Mouse (Mus musculus): ENCODE measurements around the gene Tmem126a.

The Tmem126a gene

DNA sequence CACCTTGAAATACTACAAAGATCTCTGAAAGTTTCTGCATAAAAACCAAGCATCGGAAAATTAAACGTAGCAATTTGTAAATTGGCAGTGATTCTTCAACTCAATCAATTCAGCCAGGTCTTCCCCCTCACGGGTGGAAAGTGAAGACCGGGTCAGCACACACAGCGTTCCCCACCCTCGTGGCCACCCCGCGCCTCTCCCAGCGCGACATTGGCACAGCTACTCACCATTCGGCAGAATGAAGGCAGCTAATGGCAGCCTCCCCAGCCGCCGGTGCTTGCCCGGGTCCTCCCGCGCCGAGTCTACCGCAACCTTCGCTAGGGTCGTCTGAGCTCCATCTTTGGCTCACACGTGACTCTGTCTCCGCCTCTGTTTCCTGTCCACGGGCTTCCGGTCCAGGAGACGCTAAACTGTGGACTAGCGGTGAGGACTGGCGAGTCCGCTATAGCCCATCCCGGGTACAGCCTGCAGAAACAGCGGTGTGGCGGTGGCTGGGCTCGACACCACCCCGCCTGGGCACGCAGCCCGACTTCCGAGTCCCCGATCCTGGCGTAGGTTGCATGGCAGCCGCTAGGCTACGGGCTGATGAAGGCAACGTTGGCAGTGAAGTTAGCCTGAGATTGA, at the start of gene Tmem126a:
TSS of gene Tmem126a (minus strand) at position 385 of the 624 bp plus-strand sequence.
- DNase-seq (ENCODE audit: low spot score): peak; percentile 38

DNA sequence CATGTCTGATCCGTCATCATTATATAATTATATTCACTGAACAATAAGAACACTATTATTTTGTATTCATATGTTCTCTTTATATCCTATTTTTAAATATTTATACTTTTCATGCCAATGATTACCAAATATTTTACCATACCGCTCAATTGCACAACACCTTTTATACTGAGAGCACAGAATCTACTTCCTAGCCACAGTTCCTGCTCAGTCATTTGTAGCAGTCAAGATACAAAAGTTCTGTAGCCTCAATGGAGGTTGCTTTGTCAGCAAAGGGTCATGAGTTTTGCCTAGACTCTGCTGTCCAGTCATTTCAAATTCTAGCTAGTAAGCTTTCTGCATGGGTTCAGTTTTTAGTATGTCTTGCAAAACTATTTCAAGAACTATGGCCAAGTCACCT, 25.6 kb upstream of the Tmem126a start:
- DNase-seq (ENCODE audit: low spot score): no peak

DNA sequence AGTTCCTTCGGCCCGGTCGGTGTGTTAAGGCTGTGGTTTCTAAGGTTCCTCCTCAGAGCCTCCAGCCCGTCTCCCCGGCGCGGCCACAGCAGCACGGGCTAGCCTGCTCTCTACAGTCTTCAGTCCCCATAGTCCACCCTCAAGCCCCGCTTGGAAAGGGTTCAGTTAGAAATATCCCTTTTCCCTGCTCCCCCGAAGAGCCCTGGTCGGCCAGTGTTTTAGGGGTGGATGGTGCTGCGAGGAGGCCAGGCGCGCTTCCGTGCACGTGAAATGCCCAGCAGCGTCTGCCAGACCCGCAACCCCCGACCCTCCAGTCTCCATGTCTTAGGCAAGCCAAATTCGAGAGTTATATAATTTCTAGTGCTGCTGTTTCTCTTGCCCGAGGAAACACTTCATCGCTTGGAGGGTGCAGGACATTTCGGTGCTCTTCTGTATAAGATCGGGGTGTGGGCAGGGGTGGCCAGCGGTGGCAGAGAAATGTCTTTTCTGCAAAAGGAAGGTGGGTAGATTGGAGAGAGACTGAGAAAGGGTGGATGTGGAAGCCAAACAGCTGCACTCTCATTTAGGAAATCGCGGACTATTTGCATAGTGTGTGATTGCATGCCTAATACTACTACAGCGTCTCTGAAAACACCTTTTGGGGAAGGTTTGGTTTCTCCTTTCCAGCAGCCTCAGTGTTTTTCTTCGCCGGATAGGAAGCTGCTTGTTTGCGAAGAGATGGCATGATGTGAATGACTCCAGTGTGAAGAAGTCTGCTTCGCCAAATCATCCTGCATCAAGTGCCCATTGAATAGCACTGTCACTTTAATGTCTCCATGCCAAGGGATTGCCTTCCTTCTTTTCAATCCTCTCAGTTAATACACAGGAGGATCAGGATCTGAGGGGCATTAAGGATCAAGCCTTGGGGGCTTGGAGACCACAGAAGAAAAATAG, 19.6 kb upstream of the Tmem126a start, which contains the start of gene Dlg2:
TSS of gene Dlg2 (plus strand) at position 360 of the 933 bp plus-strand sequence.
- no peak for DNase-seq (ENCODE audit: low spot score)

DNA sequence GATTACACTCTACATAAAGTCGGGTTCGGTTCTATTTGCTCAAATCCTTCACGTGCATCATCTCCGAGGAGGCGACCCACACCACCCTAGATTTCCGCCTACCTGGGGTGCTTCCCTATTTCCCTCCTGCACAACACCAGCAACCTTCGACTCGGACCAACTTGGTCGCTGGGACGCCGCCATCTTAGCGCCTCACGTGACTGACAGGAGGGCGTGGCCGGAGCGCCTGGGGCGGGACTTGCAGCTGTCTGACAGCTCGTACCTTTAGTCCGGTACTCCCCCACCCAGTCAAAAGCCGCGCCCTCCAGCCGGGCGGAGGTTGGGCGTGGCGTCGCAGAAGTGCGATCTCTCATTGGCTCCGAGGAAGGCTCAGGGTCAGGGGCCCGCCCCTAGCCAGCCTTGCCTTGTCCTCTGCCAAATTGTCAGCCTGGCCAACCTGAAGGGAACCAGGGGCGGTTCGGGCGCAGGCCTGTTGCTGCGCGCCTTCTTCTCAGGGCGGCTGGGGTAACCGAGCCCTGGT, 18.8 kb upstream of the Tmem126a start, which contains the start of gene Tmem126b:
TSS of gene Tmem126b (minus strand) at position 209 of the 520 bp plus-strand sequence.
- peak; percentile 95 for DNase-seq (ENCODE audit: low spot score)

DNA sequence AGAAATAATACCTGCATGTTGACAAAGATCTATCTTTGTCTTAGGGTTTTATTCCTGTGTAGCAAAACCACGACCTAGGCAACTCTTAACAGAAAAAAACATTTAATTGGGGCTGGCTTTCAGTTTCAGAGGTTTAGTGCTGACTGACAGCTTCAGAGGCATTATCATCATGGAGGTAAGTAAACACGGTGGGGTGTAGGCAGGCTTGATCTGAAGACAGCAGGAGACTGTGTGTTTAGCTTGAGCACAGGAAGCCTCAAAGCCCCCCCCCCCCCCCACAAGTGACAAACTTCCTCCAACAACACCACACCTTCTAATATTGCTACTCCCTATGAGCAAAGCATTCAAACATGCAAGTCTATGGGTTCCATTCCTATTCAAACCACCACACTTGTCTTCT, 16.5 kb upstream of the Tmem126a start:
- no peak for DNase-seq (ENCODE audit: low spot score)

DNA sequence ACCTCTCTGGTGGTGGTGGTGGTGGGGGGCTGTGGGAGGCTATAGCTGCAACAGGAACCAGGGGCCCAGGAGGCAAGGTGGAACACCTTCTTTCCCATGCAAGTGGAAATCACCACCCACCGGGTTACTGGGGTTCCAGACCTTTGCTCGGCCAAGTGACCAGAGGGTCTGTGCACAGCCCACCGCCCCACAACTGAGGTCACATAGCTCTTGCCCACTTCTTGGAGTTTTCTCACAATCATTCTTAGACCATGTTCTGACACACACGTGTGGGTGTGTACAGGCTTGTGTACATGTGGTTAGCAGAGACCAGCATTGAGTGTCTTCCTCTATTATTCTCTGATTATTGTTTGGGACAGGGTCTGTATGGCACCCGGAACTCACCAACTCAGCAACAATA, 4.4 kb upstream of the Tmem126a start:
- no peak for DNase-seq (ENCODE audit: low spot score)

DNA sequence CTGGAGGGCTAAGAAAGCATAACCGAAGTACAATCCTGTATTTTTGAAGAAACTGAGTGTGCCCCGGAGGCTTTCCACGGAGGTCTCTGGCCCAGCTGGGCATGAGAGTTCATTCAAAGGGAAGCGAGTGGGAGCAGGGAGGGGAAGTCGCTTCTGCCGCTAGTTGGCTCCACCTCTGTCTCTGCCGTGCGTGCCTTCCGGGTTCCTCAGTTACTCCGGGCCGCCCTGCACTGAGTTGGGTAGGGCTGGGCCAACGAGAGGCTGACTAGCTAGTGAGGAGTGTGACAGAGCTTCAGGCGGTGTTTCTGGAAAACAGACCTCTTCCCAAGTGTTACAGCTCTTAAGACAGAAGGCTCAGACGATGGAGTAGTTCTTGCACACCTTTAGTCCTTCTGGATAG, 3.9 kb upstream of the Tmem126a start:
- DNase-seq (ENCODE audit: low spot score): no peak

DNA sequence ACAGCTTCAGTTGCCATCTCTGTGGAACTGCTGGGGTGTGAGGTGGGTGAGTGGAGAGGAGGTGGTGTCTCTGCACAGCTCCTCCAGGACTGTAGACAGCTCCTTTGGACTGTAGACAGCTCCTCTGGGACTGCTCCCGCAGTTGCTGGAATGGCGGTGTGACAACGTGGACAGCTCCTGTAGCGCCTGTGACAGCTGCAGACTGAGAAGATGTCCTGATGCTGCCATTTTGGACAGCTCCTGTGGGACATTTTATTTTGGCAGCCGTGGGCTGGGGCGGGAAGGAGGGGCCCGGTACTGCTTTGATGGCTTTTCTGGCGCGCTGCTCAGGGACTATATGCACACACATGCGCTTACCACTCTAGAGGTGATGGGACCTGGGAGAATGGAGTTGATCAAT, 3.3 kb upstream of the Tmem126a start:
- no peak for DNase-seq (ENCODE audit: low spot score)

DNA sequence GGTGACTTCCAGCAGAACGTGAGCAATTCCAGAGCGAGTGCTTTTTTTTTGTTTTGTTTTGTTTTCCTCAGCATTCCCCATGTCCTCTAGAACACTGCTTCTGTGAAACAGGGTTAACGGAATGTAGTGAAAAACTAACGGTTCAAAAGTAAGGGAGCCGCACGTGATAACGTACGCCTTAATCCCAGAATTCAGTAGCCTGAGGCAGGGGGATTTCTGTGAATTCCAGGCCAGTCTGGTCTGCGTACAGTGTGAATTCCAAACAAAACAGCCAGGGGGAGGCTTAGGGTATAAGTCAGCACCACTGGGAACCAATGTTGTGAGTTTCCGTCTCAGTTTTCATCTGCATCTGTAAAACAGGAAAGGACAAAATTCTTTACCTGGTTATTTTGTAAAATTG, 488 bp upstream of the Tmem126a start:
- no peak for DNase-seq (ENCODE audit: low spot score)

DNA sequence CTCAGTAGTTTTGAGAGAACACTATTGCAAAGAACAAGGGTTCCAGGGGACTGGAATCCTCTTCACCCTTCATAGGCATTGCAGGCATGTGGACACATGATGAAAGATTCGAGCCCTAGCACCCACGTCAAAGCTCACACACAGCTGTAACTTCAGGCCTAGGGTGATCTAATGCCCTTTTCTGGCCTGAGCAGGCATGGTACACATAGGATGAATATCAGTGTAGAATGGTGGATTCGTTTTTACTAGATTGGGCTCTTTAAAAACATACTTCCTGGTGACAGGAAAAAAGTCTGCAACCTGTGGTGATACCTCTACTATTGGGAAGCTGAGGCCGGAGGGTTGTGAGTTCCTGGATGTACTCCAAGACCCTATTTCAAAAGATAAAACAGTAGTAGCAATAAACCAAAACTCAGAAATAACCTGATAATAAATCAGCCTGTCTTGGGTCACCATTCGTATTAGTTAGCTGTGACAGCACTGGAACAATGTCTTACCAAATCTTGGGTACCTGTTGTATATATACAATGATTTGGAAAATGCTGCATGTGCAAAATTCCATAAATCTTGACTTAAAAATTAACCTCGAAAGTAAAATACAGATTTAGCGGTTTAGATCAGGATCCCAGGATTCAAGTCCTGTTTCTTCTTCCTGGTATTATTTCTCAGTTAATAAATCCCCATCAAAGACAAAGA, 732 bp downstream of the Tmem126a start:
- no peak for DNase-seq (ENCODE audit: low spot score)

DNA sequence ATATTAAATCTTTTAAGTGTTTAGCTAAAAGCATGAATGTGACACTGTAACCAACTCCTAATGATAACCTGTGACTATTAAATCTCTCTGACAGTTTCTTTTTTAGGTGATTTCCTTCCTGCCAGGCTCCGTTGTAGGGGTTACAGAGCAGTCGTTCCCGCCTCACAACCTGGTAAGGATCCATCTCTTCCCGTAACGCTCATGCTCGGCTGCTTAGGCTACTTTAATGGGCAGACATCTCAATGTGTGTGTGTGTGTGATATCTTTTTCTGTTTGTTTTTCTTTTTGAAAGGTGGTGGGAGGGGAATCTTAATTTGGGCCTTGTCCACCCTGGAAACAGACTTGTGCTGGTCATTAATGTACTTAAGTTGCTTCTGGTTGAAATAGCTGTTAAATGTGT, 12.8 kb downstream of the Tmem126a start:
- no peak for DNase-seq (ENCODE audit: low spot score)

DNA sequence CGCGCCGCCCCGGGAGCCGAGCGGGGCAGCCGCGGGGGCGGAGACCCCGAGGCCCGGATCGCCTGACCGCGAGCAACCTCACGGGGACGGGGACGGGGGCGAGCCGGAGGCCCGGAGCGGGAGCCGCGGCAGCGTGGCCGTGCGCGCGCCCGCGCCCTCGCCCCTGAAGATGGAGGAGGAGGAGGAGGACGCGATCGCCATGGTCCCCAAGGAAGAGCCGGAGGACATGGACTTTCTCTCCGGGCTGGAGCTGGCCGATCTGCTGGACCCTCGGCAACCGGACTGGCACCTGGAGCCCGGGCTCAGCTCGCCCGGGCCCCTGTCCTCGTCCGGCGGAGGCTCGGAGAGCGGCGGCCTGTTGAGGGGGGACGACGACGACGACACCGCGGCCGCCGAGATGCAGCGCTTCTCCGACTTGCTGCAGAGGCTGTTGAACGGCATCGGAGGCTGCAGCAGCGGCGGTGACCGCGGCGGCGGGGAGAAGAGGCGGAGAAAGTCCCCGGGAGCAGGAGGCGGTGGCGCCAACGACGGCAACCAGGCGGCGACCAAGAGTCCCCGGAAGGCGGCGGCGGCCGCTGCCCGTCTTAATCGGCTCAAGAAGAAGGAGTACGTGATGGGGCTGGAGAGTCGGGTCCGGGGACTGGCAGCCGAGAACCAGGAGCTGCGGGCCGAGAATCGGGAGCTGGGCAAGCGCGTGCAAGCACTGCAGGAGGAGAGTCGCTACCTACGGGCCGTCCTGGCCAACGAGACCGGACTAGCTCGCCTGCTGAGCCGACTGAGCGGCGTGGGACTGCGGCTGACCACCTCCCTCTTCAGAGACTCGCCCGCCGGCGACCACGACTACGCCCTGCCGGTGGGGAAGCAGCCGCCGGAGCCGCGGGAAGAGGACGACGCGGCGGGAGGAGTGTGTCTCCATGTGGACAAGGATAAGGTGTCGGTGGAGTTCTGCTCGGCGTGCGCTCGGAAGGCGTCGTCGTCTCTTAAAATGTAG, 13.6 kb downstream of the Tmem126a start:
- no peak for DNase-seq (ENCODE audit: low spot score)

DNA sequence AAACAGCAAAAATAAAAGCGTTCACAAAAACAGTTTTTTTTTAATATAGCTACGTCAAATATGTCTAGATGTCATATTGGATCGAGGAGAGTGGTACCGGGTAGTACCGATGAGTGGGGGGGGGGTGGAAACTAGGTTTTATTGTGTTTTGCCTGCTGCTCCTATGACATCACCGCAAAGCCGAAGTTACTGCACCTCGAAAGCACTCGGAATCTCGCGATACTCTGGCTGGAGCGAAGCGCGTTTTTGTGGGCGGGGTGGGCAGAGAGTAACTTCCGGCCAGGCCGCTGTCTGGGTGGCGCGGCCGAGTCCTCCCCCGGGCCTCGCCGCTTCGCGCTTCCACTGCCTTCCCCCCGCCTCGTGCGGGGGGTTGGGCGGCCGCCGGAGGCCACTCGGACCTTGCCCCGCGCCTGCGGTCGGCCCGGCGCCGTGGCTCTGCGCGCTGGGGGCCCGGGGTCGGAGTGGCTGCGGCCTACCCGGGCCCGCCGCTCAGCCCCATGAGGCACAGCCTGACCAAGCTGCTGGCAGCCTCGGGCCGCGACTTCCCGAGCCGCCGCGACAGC, 14.4 kb downstream of the Tmem126a start, which contains the start of gene Crebzf:
TSS of gene Crebzf (plus strand) at position 212 of the 563 bp plus-strand sequence.
- peak; percentile 89 for DNase-seq (ENCODE audit: low spot score)

DNA sequence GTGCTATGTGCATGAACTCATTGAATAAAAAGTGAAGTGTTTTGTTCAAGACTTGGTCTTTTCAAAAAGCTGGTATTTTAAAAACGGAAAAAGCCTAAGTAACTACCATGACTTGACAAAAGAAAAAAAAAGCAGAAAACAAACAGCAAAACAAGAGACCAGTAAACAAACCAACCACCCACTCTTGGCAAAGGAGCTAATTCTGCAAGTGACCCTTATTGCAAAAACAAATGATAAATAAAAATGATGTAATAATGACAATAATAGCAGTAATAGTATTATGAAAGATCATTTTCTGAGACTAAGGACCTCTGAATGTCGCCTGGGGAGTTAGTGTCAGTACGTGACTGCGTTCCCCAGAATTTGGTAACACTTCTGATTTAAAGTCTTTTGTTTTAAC, 15.0 kb downstream of the Tmem126a start:
- DNase-seq (ENCODE audit: low spot score): no peak

DNA sequence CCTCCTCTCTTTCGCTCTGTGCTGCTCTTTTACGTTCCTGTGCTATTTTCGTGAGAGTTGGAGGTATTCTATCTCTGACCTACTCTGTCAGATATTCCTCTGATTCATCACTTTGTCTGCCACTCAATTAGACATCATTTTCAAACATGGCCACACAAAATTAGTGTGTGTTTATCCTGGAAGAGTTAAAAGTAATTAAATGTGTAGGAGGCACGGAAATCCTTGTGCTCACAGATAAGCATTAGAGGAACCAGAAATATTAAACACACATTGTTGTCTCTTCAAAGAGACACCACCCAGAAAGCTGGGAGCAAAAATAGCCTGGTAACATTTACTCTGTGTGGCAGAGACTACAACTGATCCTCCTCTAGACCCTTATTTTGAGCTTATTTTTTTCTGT, 17.0 kb downstream of the Tmem126a start:
- no peak for DNase-seq (ENCODE audit: low spot score)

DNA sequence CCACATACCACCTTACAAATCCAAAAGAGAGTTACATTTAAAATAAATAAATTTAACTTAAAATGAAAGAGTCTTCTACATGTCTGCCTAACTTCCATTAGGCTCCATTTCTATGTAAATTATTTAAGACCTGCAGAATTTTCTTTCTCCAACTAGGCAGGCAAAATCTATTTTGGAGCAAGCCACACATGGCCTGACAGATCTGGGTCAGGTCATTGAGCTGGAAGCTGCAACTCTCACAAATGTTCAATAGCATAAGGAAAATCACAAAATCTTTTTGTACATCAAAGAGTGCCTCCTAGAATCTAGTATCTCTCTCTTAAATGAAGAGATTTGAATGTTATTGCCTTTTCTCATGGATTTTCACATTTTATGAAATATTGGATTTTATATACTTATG, 24.8 kb downstream of the Tmem126a start:
- DNase-seq (ENCODE audit: low spot score): no peak

DNA sequence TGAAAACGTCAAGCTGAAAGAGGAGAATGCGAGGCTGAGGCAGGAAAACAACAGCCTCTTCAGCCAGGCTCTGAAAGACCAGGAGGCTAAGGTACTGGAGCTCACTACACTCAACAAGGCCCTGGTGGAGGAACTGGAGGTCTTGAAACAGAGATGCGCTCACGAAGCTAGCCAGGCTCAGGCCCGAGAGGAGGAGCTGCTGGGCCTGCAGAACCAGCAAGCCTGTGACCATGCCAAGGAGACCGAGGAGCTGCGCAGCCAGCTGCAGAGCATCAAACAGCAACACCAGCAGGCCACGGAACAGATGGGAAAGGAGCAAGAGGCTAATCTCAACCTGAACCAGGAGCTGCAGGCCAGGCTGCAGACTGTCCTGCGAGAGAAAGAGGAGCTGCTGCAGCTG, 30.0 kb downstream of the Tmem126a start:
- DNase-seq (ENCODE audit: low spot score): no peak

DNA sequence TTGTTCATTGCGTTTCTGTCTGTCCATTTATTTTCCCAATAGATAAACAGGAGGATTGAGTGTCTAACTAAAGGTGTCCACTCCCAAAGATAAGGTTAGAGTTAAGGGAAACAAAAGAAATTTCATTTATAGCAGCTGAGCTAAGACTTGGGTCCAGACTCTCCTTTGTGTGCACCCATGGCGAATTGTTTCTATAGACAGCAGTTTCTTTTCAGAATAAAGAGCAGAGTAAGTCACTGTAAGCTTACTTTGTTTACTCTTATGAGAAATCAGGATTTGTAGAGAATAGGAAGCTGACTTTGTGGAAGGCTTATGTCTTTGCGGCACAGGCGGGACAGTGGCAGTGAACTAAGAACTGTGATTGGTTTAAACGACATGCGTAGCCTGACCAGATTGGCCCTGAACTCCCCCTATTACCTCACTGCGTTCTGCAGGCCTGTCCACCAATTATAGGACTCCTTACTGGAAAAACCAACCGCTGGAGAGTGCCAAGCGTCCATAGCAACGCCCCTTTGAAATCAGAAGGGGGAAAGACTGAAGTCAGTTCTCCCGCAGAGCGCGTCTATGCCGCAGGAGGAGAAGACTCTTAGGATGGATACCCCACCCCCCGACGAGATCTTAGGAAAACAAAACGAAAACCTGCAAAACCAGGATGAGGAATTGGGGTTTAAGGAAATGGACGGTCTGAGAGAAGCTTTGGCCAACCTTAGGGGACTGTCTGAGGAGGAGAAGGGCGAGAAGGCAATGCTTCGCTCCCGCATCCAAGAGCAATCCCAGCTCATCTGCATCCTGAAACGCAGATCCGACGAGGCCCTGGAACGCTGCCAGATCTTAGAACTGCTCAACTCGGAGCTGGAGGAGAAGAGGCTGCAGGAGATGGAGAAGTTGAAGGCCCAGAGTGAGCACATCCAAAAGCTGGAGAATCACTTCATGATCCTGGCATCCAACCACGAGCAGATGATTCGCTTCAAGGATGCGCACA, 30.7 kb downstream of the Tmem126a start, which contains the start of gene Ccdc89:
TSS of gene Ccdc89 (plus strand) at position 558 of the 982 bp plus-strand sequence.
- DNase-seq (ENCODE audit: low spot score): peak; percentile 25

DNA sequence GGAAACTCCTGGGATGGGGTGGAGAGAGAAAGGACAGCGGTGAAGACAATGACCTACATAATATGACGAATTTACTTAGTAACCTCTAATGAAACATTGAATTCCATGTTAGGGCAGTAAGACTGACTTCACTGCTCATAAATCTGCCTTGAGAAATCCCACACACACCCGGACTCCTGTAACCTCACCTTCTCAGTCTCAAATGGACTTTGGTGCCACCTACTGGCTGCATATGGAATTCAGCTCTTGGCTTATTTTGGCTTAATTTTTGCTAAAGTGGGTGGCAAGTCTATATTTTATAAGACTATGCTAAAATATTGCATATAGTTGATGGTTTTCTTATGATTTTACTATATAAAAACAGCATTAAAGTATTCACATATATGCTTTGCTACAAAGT, 47.1 kb downstream of the Tmem126a start:
- DNase-seq (ENCODE audit: low spot score): no peak
